Mouse (Mus musculus) stomach, embryonic 16.5 days (tissue): ENCODE measurements at regions not wholly inside any gene's neighbourhood (a gene's known extent, or its start where the extent isn't known, plus 50 kb on each side); places are given as distances from the start of the nearest gene placed in this dataset. TPM values are rescaled to one million over a fixed set of nuclear protein-coding genes. Genes with fewer than 3 reads are reported as not detected.

ENCODE experiments used
- microRNA-seq: library from miRNA; unstranded; fragments of <30 nt; microRNA quantifications from one replicate; pipeline ENCODE4, GENCODE M21; 2016

Small RNA genes in the stretch of these regions (microRNA-seq; reads per million reads assigned to microRNA genes)
- gene Gm25442: not detected
